Comparison of ENCODE assay signal across 17 mouse cellular contexts in the genomic region with DNA sequence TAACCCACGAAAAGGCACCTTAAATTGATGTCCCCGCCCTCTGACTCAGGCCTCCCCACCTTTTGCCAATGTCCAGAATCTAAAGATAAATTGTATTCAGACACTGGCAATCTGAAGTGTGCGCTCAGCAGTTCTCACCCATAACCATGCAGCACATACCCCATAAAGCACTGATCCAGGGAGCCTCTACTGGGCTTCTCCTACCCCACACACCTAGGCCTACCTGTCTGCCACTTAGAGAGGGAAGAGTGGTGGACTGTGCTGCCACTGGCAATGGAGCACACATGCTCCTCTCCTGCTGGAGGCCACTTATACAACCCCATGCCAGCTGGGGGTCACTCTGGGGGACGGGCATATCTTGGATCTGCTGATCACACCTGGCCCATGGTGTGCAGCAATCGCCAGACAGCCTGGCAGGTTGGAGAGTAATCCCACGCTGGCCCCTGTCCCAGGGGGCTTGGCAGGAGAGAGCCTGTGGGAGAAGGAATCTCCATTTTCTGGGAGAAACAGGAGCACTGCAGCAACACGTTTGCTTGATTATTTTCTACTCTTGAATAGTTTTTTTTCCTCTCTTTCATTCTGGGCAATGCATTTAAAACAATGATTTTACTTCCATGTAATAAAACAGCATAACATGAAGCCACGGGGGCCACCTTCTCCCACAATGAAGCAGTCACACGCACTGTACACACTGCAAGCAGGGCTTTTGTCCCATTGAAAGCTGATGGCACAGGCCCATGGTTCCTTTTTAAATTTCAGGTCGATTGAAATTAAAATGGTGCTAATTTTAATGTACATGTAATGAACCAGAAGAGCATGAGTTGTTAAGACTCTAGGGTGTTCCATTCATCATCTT.
A peak's percentile ranks its signal among the peaks of the same experiment; 100 is the strongest.
DNase-seq lines count a peak whose midpoint lies in the region; ATAC-seq and TF ChIP-seq lines count a peak whose summit lies in the region.
"Had no signal": no experiment of that assay in that cellular context is flagged by ENCODE, and none has a peak within 500 bp of the region (broad histone marks: within the 10 kb centered on the region; RNA-seq: fewer than 3 reads in every experiment).

No protein-coding gene starts in this region.

- H3K36me3 ChIP-seq in forebrain, embryonic 15.5 days: no peaks in the 10 kb centered on the region; the same call in 1 of the 2 replicates
- no peaks in the 10 kb centered on the region for H3K36me3 ChIP-seq in hindbrain, postnatal 0 days (ENCODE audit: insufficient read depth, low read length)
- H3K36me3 ChIP-seq: neural tube, embryonic 12.5 days had no signal

- H3K4me2 ChIP-seq in forebrain, embryonic 15.5 days (replicated peaks): 0 out of 2 replicates have a peak overlapping the region, but pooled peaks have one; percentile 2
- no peak overlapping the region for H3K4me2 ChIP-seq in hindbrain, postnatal 0 days (ENCODE audit: low read depth, low read length)
- H3K4me2 ChIP-seq: neural tube, embryonic 12.5 days had no signal

- no peak for DNase-seq in frontal cortex, postnatal 14 days (ENCODE audit: low spot score in 2 of 2)
- peak; percentile 90 for DNase-seq in brain, embryonic 14.5 days (ENCODE audit: low read depth)
- no peak for DNase-seq in hindbrain, postnatal 0 days (ENCODE audit: low spot score)
- DNase-seq in spleen, adult 12 weeks (ENCODE audit: low spot score): no peak
- no peak for DNase-seq in kidney, postnatal 36 days
- no peak for DNase-seq in yolk sac, embryonic 10.5 days (ENCODE audit: low spot score)
- DNase-seq: embryo, embryonic 11 days; gastrocnemius, postnatal 36 days; kidney, adult 2 months; kidney, postnatal 14 days; liver; lung, adult 2 months; lung, postnatal 36 days; right cerebral cortex, postnatal 25 days had no signal

- TF ChIP-seq POLR2A in brain, embryonic 14.5 days (IDR thresholded peaks at IDR 0.05; ENCODE audit: borderline replicate concordance, extremely low read depth, insufficient read depth, insufficient read length, poor library complexity, severe bottlenecking): no peak

- TF ChIP-seq CTCF in brain, embryonic 14.5 days (IDR thresholded peaks at IDR 0.05; ENCODE audit: borderline replicate concordance, extremely low read depth, insufficient read depth, insufficient read length): no peak
- TF ChIP-seq CTCF in hindbrain, postnatal 0 days (IDR thresholded peaks at IDR 0.05; ENCODE audit: low read depth): no peak

- 32% methylated on average over 10 of the region's 10 CpGs for WGBS in forebrain, embryonic 15.5 days
- WGBS in hindbrain, postnatal 0 days: 58% methylated on average over 10 of the region's 10 CpGs

- H3K4me1 ChIP-seq in forebrain, embryonic 15.5 days: peaks cover 12% of the 10 kb centered on the region
- no peaks in the 10 kb centered on the region for H3K4me1 ChIP-seq in hindbrain, postnatal 0 days (ENCODE audit: insufficient read depth, low read length)
- H3K4me1 ChIP-seq: neural tube, embryonic 12.5 days had no signal

- no peaks in the 10 kb centered on the region for H3K27me3 ChIP-seq in forebrain, embryonic 15.5 days
- no peaks in the 10 kb centered on the region for H3K27me3 ChIP-seq in hindbrain, postnatal 0 days (ENCODE audit: insufficient read depth, low read length)
- H3K27me3 ChIP-seq: neural tube, embryonic 12.5 days had no signal

- ATAC-seq in frontal cortex, adult (ENCODE audit: low TSS enrichment): peak; percentile 64
- ATAC-seq in forebrain, embryonic 15.5 days (replicated peaks): peak; percentile 95
- 0 out of 2 replicates have a peak, but pooled peaks have one; percentile 45 for ATAC-seq in hindbrain, postnatal 0 days

- no peak overlapping the region for H3K9ac ChIP-seq in forebrain, embryonic 15.5 days (replicated peaks)
- H3K9ac ChIP-seq in hindbrain, postnatal 0 days (replicated peaks; ENCODE audit: low read length): no peak overlapping the region
- H3K9ac ChIP-seq: neural tube, embryonic 12.5 days had no signal

- no peak overlapping the region for H3K4me3 ChIP-seq in forebrain, embryonic 15.5 days
- no peak overlapping the region for H3K4me3 ChIP-seq in hindbrain, postnatal 0 days (ENCODE audit: low read length)
- H3K4me3 ChIP-seq: neural tube, embryonic 12.5 days had no signal

- H3K27ac ChIP-seq in forebrain, embryonic 15.5 days (replicated peaks): 0 out of 2 replicates have a peak overlapping the region, but pooled peaks have one; percentile 6
- H3K27ac ChIP-seq in hindbrain, postnatal 0 days: no peak overlapping the region
- H3K27ac ChIP-seq: neural tube, embryonic 12.5 days had no signal

- H3K9me3 ChIP-seq in forebrain, embryonic 15.5 days: no peaks in the 10 kb centered on the region
- no peaks in the 10 kb centered on the region for H3K9me3 ChIP-seq in hindbrain, postnatal 0 days (ENCODE audit: low read length)
- H3K9me3 ChIP-seq: neural tube, embryonic 12.5 days had no signal

Comparison
In these comparisons a context has a peak if more than half of its experiments do, and no peak if none do; other contexts are left out.
1. ATAC-seq: peak in every context shown above with its lines; median percentile 95 in forebrain, embryonic 15.5 days; 64 in frontal cortex, adult; 45 in hindbrain, postnatal 0 days.